7 mouse cellular contexts compared by ENCODE assay signal in genomic region chr5:27790910-27791288, GRCm38 (mm10). TPM values are rescaled to one million over a fixed set of nuclear protein-coding genes. Genes with fewer than 3 reads are reported as not detected.
DNase-seq lines count a peak whose midpoint lies in the region; ATAC-seq lines count a peak whose summit lies in the region.

No protein-coding gene starts in this region.

- peak overlapping the region; percentile 75 for H3K4me2 ChIP-seq in hindbrain, embryonic 13.5 days

- WGBS in hindbrain, embryonic 13.5 days: under 1% methylated on average over 39 of the region's 47 CpGs
- under 1% methylated on average over 47 of the region's 47 CpGs for WGBS in macrophage (ENCODE audit: missing documents)

- peak overlapping the region; percentile 100 for H3K27ac ChIP-seq in brown adipose tissue, adult 24 weeks (replicated peaks; ENCODE audit: low read depth, low read length)
- H3K27ac ChIP-seq in hindbrain, embryonic 13.5 days: peak overlapping the region; percentile 96
- H3K27ac ChIP-seq in macrophage: 0 out of 2 replicates have a peak overlapping the region, but pooled peaks have one; percentile 8

- no peaks in the 10 kb centered on the region for H3K27me3 ChIP-seq in hindbrain, embryonic 13.5 days

- H3K79me2 ChIP-seq in macrophage (ENCODE audit: inconsistent target): peaks cover 23% of the 10 kb centered on the region

- peaks cover 6% of the 10 kb centered on the region for H3K4me1 ChIP-seq in brown adipose tissue, adult 24 weeks (ENCODE audit: control insufficient read depth, insufficient read depth, insufficient read length, low read length)
- H3K4me1 ChIP-seq in hindbrain, embryonic 13.5 days (replicated peaks): peaks cover 25% of the 10 kb centered on the region

- peak overlapping the region; percentile 77 for H3K4me3 ChIP-seq in brown adipose tissue, adult 24 weeks (ENCODE audit: insufficient read depth, low read depth, low read length)
- peak overlapping the region; percentile 80 for H3K4me3 ChIP-seq in hindbrain, embryonic 13.5 days
- peak overlapping the region; percentile 62 for H3K4me3 ChIP-seq in macrophage (ENCODE audit: inconsistent target)

- peak; percentile 37 for DNase-seq in R1 (ENCODE audit: low read depth, low spot score)
- peak; percentile 72 for DNase-seq in gastrocnemius, adult 18-20 months (ENCODE audit: low spot score)
- DNase-seq in left cerebral cortex, adult 18-20 months (ENCODE audit: low spot score in 2 of 2): peak; percentile 53 to 73
- peak; percentile 77 for DNase-seq in right cerebral cortex, postnatal 14 days

- peaks cover 28% of the 10 kb centered on the region for H3K36me3 ChIP-seq in hindbrain, embryonic 13.5 days
- peaks cover 26% of the 10 kb centered on the region for H3K36me3 ChIP-seq in macrophage (ENCODE audit: inconsistent target)

- ATAC-seq in hindbrain, embryonic 13.5 days (ENCODE audit: low FRiP score): peak; percentile 89

- H3K9me3 ChIP-seq in hindbrain, embryonic 13.5 days: no peaks in the 10 kb centered on the region

- peak overlapping the region; percentile 90 for H3K9ac ChIP-seq in hindbrain, embryonic 13.5 days

RNA-seq across cellular contexts. Expression of gene Paxip1, which starts 0.6 kb away (rescaled TPM):
- polyA plus RNA-seq in brown adipose tissue, adult 24 weeks (2012; ENCODE audit: insufficient read depth, insufficient read length, missing spikeins): 8.3 and 8.9 TPM in 2 replicates
- total RNA-seq in gastrocnemius, adult 18-20 months (2021): 1 to 10 TPM; 6.1 to 7.7 TPM
- 25.7 and 26.2 TPM in 2 replicates for polyA plus RNA-seq in hindbrain, embryonic 13.5 days (2015; fragmentation: Nextera tagmentation; extraction: Ambion mirVana)
- total RNA-seq in left cerebral cortex, adult 18-20 months (2021): 10 to 100 TPM; 38.5 to 39.8 TPM
- total RNA-seq in macrophage (2018; cell fraction: chromatin; rRNA removed): 10 to 100 TPM; 30.3 to 95.8 (median 56.7) TPM
- total RNA-seq in macrophage (2018; cell fraction: cytosol; rRNA removed): 10 to 100 TPM in 3 of 26 experiments, 1 to 10 TPM in 23; 4.1 to 10.1 (median 7.5) TPM
- total RNA-seq in macrophage (2018; cell fraction: nucleus; rRNA removed): 10 to 100 TPM in 25 of 26 experiments, 1 to 10 TPM in 1; 8.6 to 67.5 (median 27.0) TPM
- 7.1 to 12.2 TPM (median 7.3 TPM) in 3 replicates for polyA plus RNA-seq in macrophage (2018)

RNA-seq across cellular contexts. Expression of gene Htr5a, which starts 51.0 kb away (rescaled TPM):
- not detected in 2 replicates for polyA plus RNA-seq in brown adipose tissue, adult 24 weeks (2012; ENCODE audit: insufficient read depth, insufficient read length, missing spikeins)
- not detected for total RNA-seq in gastrocnemius, adult 18-20 months (2021)
- 0.62 and 0.83 TPM in 2 replicates for polyA plus RNA-seq in hindbrain, embryonic 13.5 days (2015; fragmentation: Nextera tagmentation; extraction: Ambion mirVana)
- 10 to 100 TPM; 13.4 to 15.4 TPM for total RNA-seq in left cerebral cortex, adult 18-20 months (2021)
- not detected for total RNA-seq in macrophage (2018; cell fraction: chromatin; rRNA removed)
- total RNA-seq in macrophage (2018; cell fraction: cytosol; rRNA removed): not detected
- total RNA-seq in macrophage (2018; cell fraction: nucleus; rRNA removed): not detected
- polyA plus RNA-seq in macrophage (2018): not detected in 3 replicates

Comparison
In these comparisons a context has a peak if more than half of its experiments do, and no peak if none do; other contexts are left out.
1. Peak in every context shown above with its lines: DNase-seq, ATAC-seq, H3K4me3 ChIP-seq and H3K27ac ChIP-seq.
2. H3K27ac ChIP-seq: peak in every context shown above with its lines; median percentile 100 in brown adipose tissue, adult 24 weeks; 96 in hindbrain, embryonic 13.5 days; 8 in macrophage.